Mouse (Mus musculus) adrenal gland, postnatal 4 days (tissue): Measurements from ENCODE around the gene Tpsab1. TPM values are rescaled to one million over a fixed set of nuclear protein-coding genes. Genes with fewer than 3 reads are reported as not detected.

Source experiments
- DNase-seq, 2 experiments: peaks; one replicate each; pipeline ENCODE4 v3.0.0; 2021 to 2022; ENCODE audit warnings: low spot score in 2 of 2, mixed read lengths in 2 of 2
- long read RNA-seq, 2 experiments: library from polyadenylated mRNA; stranded (forward); transcript quantifications; one replicate each; pipeline ENCODE4 v2.0.0; 2021
- total RNA-seq, 2 experiments: library from RNA; stranded (reverse); gene quantifications; 2 replicates each; pipeline ENCODE4 v1.2.3; 2021

The Tpsab1 gene
- total RNA-seq, result 1 to 10 TPM; 3.3 to 6.7 TPM
- long read RNA-seq, experiment 1, transcript Tpsab1-202 (5 exons, 1,156 nt), result major isoform, 8 of 8 reads
- long read RNA-seq, experiment 1, partial matches to known transcripts, result 0 of 8 reads
- long read RNA-seq, experiment 1, other reads (novel, unspliced or antisense), result 0 of 8 reads
- long read RNA-seq, experiment 2, transcript Tpsab1-202 (5 exons, 1,156 nt), result major isoform, 6 of 8 reads
- long read RNA-seq, experiment 2, partial matches to known transcripts, result 1 of 8 reads
- long read RNA-seq, experiment 2, other reads (novel, unspliced or antisense), result 1 of 8 reads

- DNase-seq, result no peak
Observed at GRCm38 (mm10) chr17:25345462-25345861, at the start of gene Tpsab1. TSS of gene Tpsab1 (minus strand) at chr17:25345562.

GRCm38 (mm10) chr17:25394526-25394925 is 49.2 kb upstream of the Tpsab1 start:
- no peak for DNase-seq

GRCm38 (mm10) chr17:25374011-25374410 is 28.6 kb upstream of the Tpsab1 start:
- peak in 1 of 2 experiments; percentile 32 for DNase-seq

- DNase-seq, result no peak
Observed at GRCm38 (mm10) chr17:25372491-25372890, 27.1 kb upstream of the Tpsab1 start.

GRCm38 (mm10) chr17:25368973-25369372 is 23.6 kb upstream of the Tpsab1 start, which contains the start of gene Tpsg1:
TSS of gene Tpsg1 (plus strand) at chr17:25369273.
- no peak for DNase-seq

- DNase-seq, result no peak
Observed at GRCm38 (mm10) chr17:25366005-25366404, 20.6 kb upstream of the Tpsab1 start, which contains the start of gene Tpsb2. TSS of gene Tpsb2 (plus strand) at chr17:25366305.

GRCm38 (mm10) chr17:25363726-25364125 is 18.4 kb upstream of the Tpsab1 start:
- no peak for DNase-seq

- no peak for DNase-seq
Observed at GRCm38 (mm10) chr17:25361291-25361690, 15.9 kb upstream of the Tpsab1 start.

- no peak for DNase-seq
Observed at GRCm38 (mm10) chr17:25341490-25341889, 3.9 kb downstream of the Tpsab1 start.

GRCm38 (mm10) chr17:25340003-25340402 is 5.4 kb downstream of the Tpsab1 start:
- DNase-seq, result no peak

GRCm38 (mm10) chr17:25338218-25338617 is 7.1 kb downstream of the Tpsab1 start:
- no peak for DNase-seq

GRCm38 (mm10) chr17:25333943-25334342 is 11.4 kb downstream of the Tpsab1 start:
- peak; percentile 42 to 45 for DNase-seq

GRCm38 (mm10) chr17:25332321-25332720 is 13.0 kb downstream of the Tpsab1 start:
- DNase-seq, result no peak

GRCm38 (mm10) chr17:25322930-25323329 is 22.4 kb downstream of the Tpsab1 start:
- no peak for DNase-seq

- DNase-seq, result no peak
Observed at GRCm38 (mm10) chr17:25320819-25321218, 24.5 kb downstream of the Tpsab1 start.

- DNase-seq, result no peak
Observed at GRCm38 (mm10) chr17:25318354-25318753, 27.0 kb downstream of the Tpsab1 start, which contains the start of gene Prss29. TSS of gene Prss29 (plus strand) at chr17:25318654.

GRCm38 (mm10) chr17:25308346-25308745 is 37.0 kb downstream of the Tpsab1 start, which contains the start of gene Prss28:
TSS of gene Prss28 (plus strand) at chr17:25308646.
- DNase-seq, result no peak

GRCm38 (mm10) chr17:25298094-25298493 is 47.3 kb downstream of the Tpsab1 start, which contains the start of gene Prss34:
TSS of gene Prss34 (plus strand) at chr17:25298394.
- no peak for DNase-seq

- DNase-seq, result no peak
Observed at GRCm38 (mm10) chr17:25294111-25294510, 51.3 kb downstream of the Tpsab1 start.

GRCm38 (mm10) chr17:25293495-25293894 is 51.9 kb downstream of the Tpsab1 start:
- no peak for DNase-seq
